Mouse (Mus musculus) bone marrow, adult 2 months (tissue): ENCODE data around the gene Nlgn1.

Source experiments
- CTCF ChIP-seq: fragments of 200-500 bp; IDR thresholded peaks from 2 replicates; pipeline ENCODE4 v1.5.1; 2011; ENCODE audit warnings: low read length, control low read depth; ENCODE audit not compliant: control insufficient read depth, insufficient read depth
- POLR2A ChIP-seq: fragments of 200-500 bp; IDR thresholded peaks from 2 replicates; pipeline ENCODE4 v1.6.1; 2011; ENCODE audit warnings: low read depth, mild to moderate bottlenecking, control low read depth, low read length, borderline replicate concordance; ENCODE audit not compliant: control insufficient read depth

DNA sequence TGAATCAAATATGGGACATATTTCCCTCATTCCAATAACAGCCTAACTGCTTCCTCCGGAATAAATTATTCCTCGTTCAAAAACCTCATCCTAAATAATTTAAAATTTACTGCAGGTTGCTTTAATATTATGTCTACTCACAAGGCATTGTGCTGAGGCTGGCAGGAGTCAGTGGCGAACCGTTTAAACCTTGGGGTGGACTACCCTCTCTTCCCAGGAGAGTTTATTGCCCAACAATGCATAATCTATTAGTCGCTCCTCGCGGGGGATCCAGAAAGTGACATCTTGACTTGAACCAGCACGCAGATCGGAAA, 1.4 kb downstream of the Nlgn1 start:
- no peak for TF ChIP-seq CTCF
- TF ChIP-seq POLR2A: no peak
